Mouse (Mus musculus) v-Abl transformed pro-B cells (cell line): ENCODE data around the gene Ccdc180.

ENCODE experiments used
- in situ Hi-C, 2 experiments: fragments of 400-800 bp; cut with MboI; formaldehyde crosslinking; loops; one replicate each; pipeline ENCODE4 v1.15.1; 2025; ENCODE audit not compliant: unreplicated experiment in 2 of 2

Gene Ccdc180

DNA sequence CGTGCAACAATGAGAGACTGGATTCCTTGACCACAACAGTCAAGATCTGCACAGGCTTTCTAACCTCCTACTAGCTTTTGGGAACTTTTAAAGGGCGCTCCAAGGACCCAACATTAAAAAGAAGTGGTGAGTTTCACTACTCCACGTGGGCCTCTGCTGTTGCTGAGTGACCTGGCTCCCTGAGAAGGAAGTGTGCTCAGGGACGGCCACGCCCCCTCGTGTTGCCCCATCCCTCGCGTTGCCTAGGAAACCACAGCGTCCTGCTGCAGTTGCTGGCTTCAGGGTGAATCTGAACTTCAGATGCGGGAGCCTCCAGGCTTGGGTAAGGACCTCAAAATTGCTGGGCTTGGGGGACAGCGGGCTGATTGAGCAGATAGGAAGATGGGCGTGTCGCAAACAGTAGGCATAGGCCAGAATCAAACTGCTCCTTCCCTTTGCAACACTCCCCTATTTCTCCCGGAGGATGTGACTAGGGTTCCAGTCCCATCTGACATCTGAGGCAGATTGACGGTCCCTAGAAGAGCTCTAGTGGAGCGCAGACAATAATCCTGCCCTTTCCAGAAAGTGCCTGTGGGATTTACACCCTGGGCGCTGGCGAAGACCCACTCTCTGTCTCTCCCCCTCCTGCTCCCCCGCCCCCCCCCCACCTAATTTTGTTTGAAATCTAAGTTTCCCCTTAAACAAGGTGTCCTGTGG, at the start of gene Ccdc180:
Gene Ccdc180, plus strand, starts transcription at position 238 of the 696 bp plus-strand sequence.
- in situ Hi-C loops: no loop called here

DNA sequence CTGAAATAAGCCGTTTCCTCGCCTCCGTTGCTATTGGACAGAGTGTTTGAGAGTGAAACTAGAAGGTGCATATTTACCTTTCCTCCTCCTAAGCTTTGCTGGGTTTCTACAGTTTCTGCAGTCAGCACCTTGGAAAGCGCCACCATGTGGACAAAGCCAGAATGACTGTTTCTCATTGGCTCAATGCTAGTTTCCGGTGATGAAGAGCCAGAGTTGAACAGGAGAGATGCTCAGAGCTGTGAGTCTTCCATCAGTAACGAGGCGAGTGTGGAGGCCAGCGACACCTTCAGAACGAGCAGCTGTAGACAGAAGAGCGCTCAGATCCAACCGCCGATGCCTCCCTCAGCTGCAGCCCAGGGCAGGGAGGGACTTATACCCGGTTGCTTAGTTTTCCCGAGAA, 45.7 kb upstream of the Ccdc180 start:
- in situ Hi-C loops: no loop called here

DNA sequence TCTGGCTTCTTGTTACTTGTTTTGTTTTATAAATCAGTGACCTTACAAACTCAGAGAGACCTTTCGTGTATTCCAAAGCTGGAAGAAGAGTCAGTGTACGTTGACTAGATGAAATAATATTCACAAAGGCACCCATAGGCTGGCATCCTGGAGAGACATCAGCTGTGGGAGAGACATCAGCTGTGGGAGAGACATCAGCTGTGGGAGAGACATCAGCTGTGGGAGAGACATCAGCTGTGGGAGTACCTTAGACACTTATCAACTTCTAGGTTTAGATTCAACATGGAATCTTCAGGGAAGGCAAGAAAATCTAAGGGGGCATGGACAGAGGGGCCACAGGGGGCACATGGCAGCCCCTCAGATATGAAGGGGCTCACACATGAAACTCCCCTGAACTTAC, 43.8 kb upstream of the Ccdc180 start:
- in situ Hi-C loops: no loop called here

DNA sequence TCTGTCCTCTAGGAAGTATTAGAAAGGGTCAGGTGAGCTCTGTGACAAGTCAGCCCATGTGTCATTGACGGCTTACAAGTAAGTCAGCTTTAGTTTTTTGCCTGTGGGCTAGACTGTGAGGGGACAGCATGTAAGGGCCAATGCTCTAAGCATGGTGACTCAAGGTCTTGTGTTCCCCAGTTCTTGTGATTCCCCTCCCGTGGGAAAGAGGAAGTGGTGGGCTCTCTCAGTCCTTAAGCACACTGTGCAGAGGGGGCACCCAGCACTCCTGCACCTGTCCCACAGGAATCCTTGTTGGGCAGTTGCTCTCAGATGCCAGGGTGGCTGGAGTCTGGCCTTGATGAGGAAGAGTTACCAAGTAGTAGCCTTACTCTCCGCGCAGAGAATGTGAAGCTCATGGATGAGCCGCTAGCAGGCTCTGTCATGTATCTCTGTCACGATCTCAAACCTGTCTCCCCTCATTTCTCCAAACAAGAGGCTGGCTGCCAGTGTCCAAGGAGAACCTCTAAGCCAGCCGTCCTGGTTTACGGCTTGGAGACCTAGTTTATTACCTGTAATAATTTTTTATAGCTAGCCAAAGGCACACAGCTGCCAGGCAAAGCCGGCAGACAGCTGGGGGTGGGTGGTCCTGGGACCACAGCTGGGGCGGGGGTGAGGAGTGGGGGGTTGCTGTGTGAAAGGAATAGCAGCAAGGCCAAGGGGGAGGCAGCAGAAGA, 41.8 kb upstream of the Ccdc180 start, which contains the start of gene Stra6l:
Gene Stra6l, plus strand, starts transcription at position 556 of the 716 bp plus-strand sequence.
- in situ Hi-C loops: no loop called here

DNA sequence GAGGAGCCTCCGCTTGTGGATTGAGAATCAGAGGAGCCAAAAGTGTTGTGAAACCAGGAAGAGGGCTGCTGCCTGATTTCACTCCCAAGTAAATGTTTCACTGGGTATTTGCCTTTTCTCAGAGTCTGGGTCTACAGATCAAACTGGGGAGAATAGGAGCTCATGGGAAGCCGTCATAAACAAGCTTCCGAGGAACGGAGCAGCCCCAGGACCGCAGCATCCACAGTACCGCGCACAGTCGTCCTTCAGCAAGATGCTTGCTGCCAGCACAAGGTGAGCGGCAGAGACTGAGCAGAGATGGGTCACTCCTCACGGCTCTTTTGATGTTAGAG, 41.3 kb upstream of the Ccdc180 start:
- in situ Hi-C loops: no loop called here

DNA sequence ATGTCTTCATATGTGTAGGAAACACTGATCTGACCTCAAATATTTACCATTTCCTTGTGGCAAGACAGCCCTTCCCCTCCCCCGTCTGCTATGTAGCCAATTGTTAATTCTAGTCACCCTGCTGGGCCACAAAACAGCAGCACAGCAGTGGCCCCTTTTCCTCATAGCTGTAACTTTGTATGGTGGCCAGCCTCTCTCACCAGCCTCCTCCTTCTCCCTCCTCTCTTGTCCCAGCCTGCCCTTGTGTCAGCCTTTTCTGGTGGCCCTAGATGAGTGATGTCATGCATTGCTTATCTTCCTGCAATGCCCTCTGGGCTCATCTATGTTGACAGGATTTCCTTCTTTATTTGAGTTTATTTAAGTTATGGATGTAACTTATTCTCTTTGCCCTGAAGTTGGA, 40.7 kb upstream of the Ccdc180 start:
- in situ Hi-C loops: no loop called here

DNA sequence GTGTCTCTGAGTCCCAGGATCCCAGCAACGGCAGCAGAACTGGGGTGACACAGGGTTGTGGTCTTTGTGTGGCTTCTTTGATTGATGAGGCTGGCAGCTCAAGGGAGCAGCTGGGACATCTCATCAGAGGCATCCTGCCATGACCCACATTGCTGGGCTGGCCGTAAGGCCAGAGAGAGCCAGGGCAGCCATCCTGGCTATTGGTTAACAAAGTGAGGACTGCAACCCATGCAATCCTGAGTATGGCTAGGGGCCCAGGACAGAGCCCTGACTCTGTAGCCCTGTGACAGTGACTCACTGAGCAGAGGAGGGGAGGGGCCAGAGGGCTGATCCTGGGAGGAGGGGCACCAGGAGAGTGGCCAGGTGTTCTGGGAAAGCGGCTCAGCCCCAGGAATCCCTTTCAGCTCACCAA, 38.5 kb upstream of the Ccdc180 start:
- in situ Hi-C loops: loop anchor here (10.0 kb wide), 4 partner anchors 237 to 837 kb away; partner anchors contain the start of genes Polr1e (in 1 of the 2) and Zbtb5 (in 1 of the 2)

DNA sequence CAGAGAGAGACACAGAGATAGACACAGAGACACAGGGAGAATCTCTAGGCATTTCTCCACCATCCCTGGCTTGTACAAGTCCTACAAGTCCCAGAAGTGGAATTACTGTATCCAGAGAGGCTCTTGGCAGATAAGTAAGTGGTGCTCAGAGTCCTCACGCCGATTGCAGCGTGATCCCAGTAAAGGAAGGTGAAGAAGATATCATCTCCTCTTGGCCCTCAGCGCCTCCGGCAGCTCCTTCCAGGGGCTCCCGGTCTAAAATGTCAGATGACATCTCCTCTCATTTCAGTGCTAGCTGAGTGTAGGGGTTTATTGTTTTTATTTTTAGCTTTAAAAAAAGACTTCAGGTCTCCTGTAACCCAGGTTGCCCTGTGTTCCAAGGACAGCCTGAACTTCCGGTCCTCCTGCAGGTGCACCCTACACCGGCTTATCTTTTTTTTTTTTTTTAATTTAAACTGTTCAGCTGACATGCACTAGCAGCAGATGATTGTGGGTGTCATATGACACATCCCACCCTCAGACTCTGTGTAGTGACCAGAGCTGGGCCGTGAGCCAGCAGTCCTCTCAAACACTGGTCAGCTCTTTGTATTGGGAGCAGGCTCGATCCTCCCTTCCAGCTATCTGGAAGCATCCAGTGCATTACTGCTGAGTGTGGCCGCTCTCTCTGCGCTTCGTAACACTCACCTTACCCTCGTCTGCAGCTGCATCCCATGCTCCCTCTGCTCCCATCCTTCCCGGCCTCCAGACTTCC, 36.4 kb upstream of the Ccdc180 start:
- in situ Hi-C loops: loop anchor here (10.0 kb wide), 4 partner anchors 239 to 839 kb away; partner anchors contain the start of genes Polr1e (in 1 of the 2) and Zbtb5 (in 1 of the 2)

DNA sequence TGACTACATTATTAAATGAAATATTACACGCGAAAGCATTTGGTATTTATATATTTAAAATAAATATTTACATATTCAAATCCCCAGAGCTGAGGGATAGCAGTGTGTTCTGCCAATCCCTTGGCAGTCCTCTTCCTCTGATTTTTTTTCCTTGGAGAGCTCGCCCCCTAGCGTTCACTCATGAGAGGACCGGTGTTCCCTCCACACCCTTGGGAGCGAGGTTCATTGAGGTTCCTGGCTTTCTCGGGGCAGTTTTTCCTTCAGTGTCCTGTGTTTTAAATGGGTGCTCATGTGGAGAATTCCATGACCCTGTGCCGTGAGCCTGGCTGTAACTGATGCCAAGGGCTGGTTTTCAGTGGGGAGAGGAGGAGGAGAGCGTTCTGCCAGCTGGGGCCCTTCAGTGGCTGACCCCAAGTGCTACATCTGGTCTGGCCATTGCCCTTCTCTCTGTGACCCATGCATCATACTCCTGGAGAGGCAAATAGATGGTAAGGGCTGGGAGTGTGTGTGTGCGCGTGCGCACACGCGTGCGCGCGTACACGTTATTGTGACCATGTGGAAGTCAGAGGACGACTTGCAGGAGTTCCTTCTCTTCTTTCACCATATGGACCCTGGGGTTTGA, 34.2 kb upstream of the Ccdc180 start:
- in situ Hi-C loops: loop anchor here (10.0 kb wide), 4 partner anchors 241 to 841 kb away; partner anchors contain the start of genes Polr1e (in 1 of the 2) and Zbtb5 (in 1 of the 2)

DNA sequence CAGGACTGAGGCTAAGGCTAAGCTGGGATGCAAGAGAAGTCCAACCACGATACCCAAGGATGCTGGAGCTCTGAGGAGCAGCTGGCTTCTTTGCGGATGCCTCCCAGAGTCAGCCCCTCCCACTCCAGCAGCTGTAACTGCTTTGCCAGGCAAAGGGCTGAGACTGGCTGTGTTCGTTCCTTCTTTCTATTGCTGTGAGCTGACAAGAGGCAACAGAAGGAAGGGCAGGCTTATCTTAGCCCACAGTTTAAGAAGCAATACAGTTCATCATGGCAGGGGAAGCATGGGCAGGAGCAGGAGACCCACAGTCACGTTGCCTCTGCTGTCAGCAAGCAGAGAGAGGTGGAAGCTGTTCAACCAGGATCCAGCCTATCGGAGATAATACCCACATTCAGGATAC, 28.9 kb upstream of the Ccdc180 start:
- in situ Hi-C loops: no loop called here

DNA sequence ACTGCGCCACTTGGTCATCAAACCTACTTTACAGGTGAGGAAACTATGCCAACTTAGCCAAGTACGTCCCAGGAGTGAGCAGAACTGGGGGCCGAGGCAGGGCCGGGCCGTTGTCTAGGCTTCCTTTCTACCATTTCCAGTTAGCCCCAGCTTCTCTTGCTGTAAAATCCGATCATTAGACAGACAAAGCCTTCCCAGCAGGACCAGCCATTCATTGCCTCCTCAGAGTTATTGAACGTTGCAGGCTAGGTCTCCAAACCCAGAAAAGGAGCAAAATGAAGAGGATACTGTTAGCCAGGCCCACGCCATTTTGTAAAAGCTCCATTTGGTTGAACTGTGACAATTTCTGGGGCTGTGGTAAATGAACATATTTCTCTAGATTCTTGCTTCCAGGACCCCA, 22.7 kb upstream of the Ccdc180 start:
- in situ Hi-C loops: no loop called here

DNA sequence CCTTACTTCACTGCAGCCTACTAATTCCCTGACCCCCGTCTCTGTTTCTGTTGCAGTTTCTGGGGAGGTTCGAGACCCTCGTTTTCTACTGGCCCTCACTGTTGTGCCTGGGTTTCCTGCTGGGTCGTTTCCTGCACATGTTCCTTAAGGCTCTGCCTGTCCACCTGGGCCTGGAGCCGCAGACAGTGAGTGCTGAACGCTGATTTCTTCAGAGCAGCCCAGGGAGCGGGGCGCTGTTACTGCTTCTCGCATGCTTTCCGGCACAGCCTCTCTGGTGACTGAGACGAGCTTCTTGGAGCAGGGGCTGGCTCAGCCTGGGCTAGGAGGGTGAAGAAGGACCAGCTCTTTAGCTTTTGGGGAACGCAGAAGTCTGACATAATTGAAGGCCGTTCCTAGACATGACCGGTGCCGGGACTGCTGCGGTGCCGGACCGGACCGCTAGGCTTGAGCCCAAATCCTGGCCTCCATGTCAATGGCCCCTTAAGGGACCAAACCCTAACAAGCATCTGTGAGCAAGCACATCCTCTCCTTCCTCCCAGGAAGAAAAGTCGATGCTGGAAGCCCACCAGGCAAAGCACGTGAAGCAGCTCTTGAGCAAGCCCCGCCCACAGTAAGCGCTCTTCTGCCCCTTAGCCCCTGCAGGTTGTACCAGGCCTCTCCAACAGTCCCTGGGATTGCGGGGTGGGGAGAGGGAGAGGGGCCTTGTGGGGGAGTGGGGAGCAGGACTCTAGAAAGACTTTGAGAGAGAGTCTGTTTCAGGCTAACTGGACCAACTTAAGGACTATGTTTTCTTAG, 20.9 kb upstream of the Ccdc180 start:
- in situ Hi-C loops: no loop called here

DNA sequence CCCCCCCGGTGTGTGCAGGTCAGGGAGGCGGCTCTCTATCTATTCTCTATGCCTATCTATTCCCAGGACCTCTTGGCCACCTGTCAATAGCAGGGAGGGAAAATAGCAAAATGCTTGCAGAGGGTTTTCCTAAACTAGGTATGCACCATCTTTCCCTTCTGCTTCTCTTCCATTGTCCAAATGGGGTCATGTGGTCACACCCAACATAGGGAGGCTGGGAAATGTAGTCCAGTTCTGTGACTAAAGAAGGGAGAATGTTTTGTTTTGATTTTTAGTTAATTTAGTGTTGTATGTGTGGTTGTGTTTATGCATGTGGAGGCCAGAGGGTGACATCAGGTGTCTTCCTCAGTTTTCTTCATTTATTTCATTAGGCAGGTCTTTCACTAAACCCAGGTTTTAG, 18.0 kb upstream of the Ccdc180 start:
- in situ Hi-C loops: no loop called here

DNA sequence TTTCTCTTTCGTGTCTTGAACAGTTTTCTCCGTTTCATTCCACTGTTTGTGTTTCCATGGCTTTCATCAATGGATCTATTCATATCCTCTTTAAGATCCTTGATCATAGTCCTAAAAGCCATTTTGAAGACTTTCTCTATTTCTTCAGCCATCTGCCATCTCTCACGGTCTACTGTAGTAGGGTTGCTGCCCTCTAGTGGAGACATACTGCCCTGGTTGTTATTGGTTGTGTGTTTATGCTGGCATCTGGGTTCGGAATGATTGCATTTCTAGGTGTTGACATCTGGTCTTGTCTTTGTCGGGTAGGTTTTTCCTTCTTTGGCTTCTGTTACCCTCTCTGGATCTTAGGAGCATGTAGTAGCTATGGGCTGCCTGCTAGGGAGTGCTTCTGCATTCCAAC, 11.2 kb upstream of the Ccdc180 start:
- in situ Hi-C loops: no loop called here

DNA sequence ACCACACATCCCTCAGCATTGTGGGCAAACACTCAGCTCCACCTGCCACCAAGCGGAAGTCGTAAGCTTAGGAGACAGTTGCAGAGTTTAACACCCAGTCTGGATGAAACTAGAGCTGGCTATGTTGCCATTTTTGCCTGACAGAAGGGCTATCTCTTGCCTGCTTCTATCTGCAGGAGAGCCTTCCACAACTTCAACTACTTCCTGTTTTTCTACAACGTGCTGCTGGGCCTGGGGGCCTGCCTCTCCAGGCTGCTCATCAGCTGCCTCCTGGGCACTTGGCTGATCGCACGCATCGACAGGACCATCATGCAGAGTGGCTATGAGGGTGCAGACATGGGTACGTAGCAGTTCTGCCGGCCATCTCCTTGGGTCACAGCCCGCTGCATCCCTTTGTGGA, 7.6 kb upstream of the Ccdc180 start:
- in situ Hi-C loops: no loop called here

DNA sequence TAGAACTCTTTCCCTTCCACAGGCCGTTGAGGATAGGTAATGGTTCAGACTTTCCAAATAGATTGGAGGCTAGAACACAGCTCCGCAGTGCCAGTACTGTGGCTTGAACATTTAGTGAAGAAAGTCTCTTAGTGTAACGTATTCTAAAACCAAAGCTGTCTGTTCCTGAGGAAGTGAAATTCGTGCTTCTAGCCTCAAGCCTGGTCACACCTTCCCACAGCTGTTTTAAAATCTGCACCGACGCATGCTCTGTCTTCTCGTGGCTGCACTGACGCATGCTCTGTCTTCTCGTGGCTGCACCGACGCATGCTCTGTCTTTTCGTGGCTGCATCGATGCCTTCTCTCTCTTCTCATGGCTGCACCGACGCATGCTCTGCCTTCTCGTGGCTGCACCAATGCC, 6.9 kb upstream of the Ccdc180 start:
- in situ Hi-C loops: no loop called here

DNA sequence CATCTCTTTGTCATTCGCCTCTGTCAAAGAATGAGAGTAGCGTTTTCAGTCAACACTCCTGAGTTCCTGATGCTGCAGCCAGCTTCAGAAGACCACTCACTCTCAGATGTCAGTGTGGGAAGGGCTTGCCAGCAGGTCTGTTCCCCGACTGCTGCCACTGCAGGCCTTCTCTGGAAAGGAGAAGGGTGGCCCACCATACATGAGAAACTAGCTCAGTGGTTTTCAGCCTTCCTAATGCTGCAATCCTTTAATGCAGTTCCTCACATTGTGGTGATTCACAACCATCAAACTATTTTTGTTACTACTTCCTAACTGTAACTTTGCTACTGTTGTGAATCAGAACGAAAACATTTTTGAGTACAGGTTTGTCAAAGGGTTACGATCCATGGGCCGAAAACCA, 616 bp upstream of the Ccdc180 start:
- in situ Hi-C loops: no loop called here

DNA sequence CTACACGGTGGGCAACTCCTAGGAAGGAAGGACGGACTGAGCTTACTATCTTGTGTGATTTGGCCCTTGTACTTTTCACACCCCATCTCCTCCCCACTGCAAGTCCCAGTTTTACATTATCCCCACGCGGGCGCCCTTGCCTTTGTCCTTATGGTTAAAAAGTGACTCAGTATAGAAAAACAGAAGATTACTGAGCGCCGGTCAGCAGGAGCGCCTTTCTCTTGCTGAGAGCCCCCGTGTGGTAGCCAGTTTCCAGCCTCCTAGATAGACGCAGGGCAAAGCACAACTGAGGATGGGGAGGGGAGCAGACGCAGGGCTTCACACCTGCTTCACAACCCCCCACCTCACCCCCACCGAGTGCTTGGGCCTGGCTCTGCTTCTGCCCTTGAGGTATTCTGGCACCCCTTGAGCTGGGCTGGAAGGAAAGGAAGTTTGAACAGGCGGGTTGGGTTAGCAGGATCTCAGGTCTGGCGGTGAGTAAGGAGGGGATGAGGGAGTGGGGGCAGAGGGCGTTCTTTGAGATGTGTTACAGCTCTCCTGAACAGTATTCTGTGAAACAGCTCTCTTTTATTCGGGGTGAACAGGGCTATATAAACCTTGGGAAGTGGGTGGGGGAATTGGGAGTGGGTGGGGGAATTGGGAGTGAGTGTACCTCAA, 6.5 kb downstream of the Ccdc180 start:
- in situ Hi-C loops: no loop called here

DNA sequence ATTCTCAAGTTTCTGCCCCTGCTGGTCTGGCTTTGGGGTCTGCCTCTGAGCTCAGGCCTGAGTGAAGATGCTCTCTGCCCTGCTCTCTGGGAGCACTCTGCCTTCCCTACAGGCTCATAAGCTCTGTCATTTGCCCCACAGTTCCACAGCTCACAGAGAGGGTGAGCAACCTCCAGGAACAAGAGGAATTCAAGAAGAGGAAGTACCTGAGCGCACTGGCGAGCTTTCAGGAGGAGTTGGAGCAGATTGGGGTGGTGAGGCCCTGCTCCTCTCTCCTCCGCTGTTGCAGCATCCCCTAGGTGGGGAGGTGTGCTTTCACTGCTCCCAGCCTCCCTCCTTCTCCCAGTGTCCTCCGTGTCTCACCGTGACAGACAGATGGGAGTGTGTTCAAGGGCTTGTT, 8.3 kb downstream of the Ccdc180 start:
- in situ Hi-C loops: no loop called here

DNA sequence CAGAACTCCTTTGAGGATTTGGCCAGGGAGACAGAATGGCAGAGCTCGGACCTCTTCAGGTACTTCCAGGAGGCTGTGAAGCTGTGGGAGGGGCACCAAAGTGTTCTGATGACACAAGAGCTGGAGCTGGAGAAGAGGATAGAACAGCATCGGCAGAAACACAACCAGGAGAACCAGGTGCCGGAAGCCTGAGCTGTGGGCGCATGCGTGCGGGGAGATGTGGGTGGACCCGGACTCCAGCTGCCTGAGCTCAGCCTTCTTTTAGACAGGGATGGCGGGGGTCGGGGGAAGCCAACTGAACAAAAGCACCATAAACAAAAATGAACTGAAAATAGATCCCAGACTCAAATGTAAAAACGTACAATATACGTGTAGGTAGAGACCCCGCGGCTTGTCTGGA, 19.2 kb downstream of the Ccdc180 start:
- in situ Hi-C loops: no loop called here
